Mouse (Mus musculus): ENCODE data around the gene Kif3a. TPM values are rescaled to one million over a fixed set of nuclear protein-coding genes. Genes with fewer than 3 reads are reported as not detected.

Kif3a gene
- 77.3 and 94.6 TPM in 2 replicates for polyA plus RNA-seq (2016; fragmentation: Nextera tagmentation; extraction: Ambion mirVana)

DNA sequence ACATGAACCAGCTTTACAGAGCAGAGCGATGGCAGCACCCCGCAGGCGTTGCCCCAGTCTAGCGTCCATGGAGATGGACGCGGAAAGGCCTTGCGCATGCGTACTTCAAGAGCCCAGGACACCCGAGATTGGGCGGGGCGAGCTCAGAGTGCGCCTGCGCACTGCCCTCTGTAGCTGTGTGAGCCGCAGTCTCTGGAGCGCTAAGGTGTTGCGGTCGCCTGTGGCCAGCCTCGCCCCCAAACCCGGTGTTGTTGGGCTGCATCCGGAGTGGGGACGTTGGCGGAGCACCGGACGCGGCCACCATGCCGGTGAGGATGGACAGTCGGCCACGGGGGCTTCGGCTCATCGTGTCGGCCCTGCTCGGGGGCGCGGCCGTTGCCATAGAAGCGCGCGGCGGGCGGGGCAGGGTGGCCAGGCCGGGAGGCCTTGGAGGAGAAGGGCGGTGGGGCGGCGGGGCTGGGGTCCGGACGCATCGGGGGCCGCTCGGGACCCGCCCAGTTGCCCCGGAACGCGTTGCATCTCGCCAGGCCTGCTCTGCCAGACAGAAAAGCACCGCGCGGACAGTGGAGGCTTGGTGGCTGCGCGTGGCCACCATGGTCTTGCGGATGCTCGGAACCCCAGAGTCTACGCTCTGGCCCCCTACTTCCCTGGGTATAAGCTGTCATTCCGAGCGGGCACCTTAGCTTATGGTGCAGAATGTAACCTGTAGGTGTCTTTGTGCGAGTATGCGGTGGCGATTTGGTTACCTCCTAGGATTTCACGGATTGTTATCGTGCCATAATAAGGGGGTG, at the start of gene Kif3a:
Kif3a (plus strand) TSS at position 156 of the 791 bp plus-strand sequence.
- peak within 1 kb of the TSS; percentile 92 for H3K27ac ChIP-seq (replicated peaks)
- H3K4me3 ChIP-seq = peak within 1 kb of the TSS; percentile 95
- peak; percentile 96 for DNase-seq (ENCODE audit: low spot score)
- no peaks in the 10 kb centered on the region for H3K27me3 ChIP-seq (ENCODE audit: low read depth, poor library complexity, severe bottlenecking)
- H3K9me3 ChIP-seq (replicated peaks) = 0 out of 2 replicates have a peak, but pooled peaks cover 5% of the 10 kb centered on the region
- H3K36me3 ChIP-seq = peaks cover 17% of the 10 kb centered on the region
- WGBS = under 1% methylated on average over 69 of the region's 69 CpGs
- H3K4me1 ChIP-seq = peaks cover 22% of the 10 kb centered on the region

DNA sequence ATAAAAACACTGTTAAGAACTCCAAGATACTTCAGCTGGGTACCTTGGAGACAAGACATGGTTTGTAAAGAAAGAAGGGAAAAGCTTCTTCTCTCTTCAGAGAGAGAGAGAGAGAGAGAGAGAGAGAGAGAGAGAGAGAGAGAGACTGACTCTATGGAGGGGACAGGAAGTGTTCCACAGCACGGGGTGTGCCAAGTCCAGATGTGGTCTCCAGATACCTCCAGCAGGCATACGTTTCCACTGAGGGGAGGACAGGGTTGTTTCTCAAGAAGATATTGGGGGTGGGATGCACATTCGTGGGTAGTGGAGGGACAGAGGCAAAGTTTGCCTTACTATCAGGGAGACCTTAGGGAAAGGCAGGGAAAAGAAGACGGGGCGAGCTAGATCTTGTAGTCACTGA, 48.4 kb upstream of the Kif3a start:
- H3K27ac ChIP-seq (replicated peaks) = no peak overlapping the region
- H3K4me1 ChIP-seq = peaks cover 48% of the 10 kb centered on the region
- no peak for DNase-seq (ENCODE audit: low spot score)
- peaks cover 33% of the 10 kb centered on the region for H3K27me3 ChIP-seq (ENCODE audit: low read depth, poor library complexity, severe bottlenecking)
- H3K4me3 ChIP-seq = 0 out of 2 replicates have a peak overlapping the region, but pooled peaks have one; percentile 79
- 58% methylated on average over 5 of the region's 5 CpGs for WGBS
- no peaks in the 10 kb centered on the region for H3K36me3 ChIP-seq
- no peaks in the 10 kb centered on the region for H3K9me3 ChIP-seq (replicated peaks)

DNA sequence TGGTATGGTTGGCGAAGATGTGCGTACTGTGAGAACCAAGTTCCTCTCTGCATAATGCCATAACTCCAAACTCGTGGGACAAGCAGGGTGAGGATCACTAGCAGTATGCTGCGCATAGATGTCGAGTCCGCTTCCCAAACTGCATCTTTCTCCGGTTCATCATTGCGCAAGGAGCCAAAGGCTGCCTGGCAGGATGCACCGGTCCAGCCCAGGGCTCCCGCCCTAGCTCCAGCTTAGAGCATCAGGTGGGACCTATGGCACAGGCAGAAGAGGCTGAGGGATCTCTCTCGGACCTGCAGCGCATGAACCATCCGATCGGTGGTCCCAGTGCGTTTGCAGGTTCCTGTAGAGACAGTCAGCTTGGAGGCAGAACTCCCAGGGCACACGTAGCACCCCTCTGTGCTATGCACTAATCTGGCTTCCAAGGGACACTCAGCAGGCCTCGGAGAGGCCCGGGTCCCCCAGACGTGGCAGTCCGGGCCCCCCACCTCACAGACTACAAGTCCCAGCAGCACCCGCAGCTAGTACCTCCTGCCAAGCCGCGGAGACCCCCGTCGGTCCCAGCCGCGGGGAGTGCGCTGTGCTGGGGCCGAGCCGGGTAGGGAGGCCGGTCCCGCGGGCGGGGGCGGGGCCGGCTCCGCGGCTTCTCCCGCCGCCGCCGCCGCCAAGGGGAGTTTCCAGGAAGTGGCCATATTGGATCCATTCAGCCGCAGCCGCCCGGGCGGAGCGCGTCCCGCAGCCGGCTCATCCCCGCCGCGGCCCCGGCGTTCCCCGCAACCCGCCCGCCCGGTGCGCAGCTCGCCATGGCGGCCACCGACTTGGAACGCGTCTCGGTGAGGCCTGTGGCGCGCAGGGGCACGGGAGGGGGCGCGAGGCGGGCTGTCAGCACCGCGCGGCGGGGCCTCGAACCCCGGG, 47.7 kb upstream of the Kif3a start, which contains the start of gene Sept8:
Sept8 (plus strand) TSS at position 51 of the 915 bp plus-strand sequence.
- H3K27me3 ChIP-seq (ENCODE audit: low read depth, poor library complexity, severe bottlenecking) = peaks cover 33% of the 10 kb centered on the region
- no peaks in the 10 kb centered on the region for H3K9me3 ChIP-seq (replicated peaks)
- H3K4me1 ChIP-seq = peaks cover 55% of the 10 kb centered on the region
- peak within 1 kb of the TSS; percentile 79 for H3K4me3 ChIP-seq
- peak within 1 kb of the TSS; percentile 88 for H3K27ac ChIP-seq (replicated peaks)
- no peaks in the 10 kb centered on the region for H3K36me3 ChIP-seq
- DNase-seq (ENCODE audit: low spot score) = peak; percentile 71
- WGBS = 4% methylated on average over 79 of the region's 79 CpGs

DNA sequence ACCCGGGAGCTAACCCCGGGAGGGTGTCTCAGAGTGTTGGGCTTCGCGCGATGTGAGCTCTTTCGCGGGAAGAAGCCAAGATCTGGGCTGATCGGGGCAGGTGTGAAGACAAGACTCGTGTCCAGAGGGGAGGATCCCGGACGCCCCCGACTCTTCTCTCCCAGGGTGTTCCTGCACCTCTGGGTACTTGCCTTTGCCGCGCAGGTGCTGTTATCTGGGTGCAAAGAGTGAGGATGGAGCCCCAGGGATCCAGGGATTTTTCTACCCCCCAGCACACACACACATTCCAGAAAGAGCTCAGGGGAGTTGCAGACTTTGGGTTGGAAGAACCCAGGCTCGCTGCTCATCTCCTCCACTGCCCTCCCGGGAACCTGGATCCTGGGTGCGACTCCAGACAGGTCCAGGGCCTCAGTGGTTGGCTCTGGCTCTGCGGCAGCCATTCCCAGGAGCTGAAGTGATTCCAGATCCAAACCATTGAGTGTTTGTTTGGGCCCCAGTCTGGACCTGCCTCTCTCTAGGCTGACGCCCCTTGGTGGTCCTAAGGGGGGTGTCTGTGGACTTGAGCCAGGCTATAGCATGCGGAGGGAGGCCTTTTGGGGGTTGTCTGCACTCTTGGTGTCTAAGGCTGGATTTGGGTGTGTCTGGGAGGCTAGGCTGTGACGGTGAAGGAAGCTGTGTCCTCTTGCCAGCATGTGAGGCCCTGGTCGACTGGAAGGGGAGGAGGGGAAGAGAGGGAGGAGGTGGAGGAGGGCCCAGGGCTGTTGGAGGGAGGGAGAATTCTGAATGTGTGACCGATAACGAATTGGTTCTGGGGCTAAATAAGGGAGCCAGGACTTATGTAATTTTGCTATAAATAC, 46.8 kb upstream of the Kif3a start:
- peak; percentile 45 for DNase-seq (ENCODE audit: low spot score)
- peaks cover 63% of the 10 kb centered on the region for H3K4me1 ChIP-seq
- peak overlapping the region; percentile 79 for H3K4me3 ChIP-seq
- 2% methylated on average over 24 of the region's 24 CpGs for WGBS
- peak overlapping the region; percentile 88 for H3K27ac ChIP-seq (replicated peaks)
- H3K36me3 ChIP-seq = no peaks in the 10 kb centered on the region
- H3K27me3 ChIP-seq (ENCODE audit: low read depth, poor library complexity, severe bottlenecking) = peaks cover 33% of the 10 kb centered on the region
- no peaks in the 10 kb centered on the region for H3K9me3 ChIP-seq (replicated peaks)

DNA sequence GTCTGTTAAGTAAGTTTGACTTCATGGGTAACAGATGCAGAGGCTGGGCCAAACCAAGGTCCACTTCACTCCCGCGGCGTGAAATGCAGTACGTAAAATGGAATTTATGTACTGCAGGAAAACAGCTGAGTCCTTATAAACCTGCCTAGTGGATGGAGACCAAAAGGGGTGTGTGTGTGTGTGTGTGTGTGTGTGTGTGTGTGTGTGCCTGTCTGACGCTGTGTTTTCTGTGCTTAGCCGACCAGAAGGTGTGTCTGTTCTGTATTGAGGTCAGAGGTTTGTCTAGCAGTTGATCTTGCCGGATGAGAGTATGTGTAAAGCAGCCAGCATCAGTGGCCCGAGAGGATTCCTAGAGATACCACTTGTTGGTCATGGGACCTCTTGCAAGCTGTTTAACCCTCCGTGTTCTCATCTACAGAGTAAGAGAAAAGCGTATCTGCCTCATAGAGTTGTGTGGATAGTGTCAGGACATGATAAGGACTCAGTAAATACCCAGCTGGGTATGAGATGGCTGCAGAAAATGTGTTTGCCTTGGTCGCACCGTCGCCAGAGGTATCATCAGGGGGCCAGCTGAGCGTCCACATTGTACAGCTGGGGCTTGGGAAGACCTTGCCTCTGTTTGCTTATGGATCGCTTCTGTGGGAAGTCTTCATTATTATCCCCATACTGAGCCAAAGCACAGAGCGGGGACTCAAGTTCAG, 45.9 kb upstream of the Kif3a start:
- Histone ChIP-seq H3K9me3 (replicated peaks) (no peaks in the 10 kb centered on the region), H3K4me3 (peak overlapping the region; percentile 79), H3K27ac (replicated peaks) (no peak overlapping the region), H3K27me3 (ENCODE audit: low read depth, poor library complexity, severe bottlenecking) (peaks cover 33% of the 10 kb centered on the region), H3K36me3 (no peaks in the 10 kb centered on the region), H3K4me1 (peaks cover 73% of the 10 kb centered on the region)
- no peak for DNase-seq (ENCODE audit: low spot score)
- 67% methylated on average over 16 of the region's 16 CpGs for WGBS

DNA sequence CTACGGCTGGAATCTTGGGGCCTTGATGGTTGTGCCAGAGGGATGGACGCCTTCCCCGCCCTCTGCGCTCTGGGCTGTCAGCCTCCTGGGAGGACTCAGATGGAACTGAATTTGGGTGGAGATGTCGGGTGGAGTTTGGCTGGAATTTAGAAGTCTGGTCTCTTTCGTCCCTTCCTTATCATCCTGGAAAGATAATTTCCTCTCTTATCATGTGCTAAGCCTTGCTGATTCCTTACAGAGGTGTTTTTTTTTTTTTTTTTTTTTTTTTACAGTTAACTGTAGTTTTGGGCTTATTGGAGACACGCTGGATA, 45.4 kb upstream of the Kif3a start:
- H3K36me3 ChIP-seq = no peaks in the 10 kb centered on the region
- peaks cover 75% of the 10 kb centered on the region for H3K4me1 ChIP-seq
- WGBS = 84% methylated on average over 7 of the region's 7 CpGs
- H3K9me3 ChIP-seq (replicated peaks) = no peaks in the 10 kb centered on the region
- no peak for DNase-seq (ENCODE audit: low spot score)
- H3K4me3 ChIP-seq = no peak overlapping the region
- H3K27ac ChIP-seq (replicated peaks) = no peak overlapping the region
- H3K27me3 ChIP-seq (ENCODE audit: low read depth, poor library complexity, severe bottlenecking) = peaks cover 33% of the 10 kb centered on the region

DNA sequence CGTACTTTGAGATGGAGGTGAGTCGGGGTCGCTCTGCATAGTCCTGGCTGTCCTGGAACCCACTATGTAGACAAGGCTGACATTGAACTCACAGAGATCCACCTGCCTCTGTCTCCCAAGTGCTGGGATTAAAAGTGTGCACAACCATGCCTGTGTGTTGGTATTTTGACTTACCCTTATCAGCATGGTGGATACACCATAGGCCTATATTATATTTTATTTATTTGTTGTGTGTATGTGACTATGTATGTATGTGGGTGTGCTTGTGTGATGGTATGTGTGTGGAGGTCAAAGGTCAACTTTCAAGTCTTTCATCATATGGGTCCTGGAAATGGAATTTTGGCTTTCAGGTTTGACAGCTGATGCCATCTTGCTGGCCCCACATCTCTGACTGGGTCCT, 44.8 kb upstream of the Kif3a start:
- H3K4me1 ChIP-seq = peaks cover 69% of the 10 kb centered on the region
- no peaks in the 10 kb centered on the region for H3K9me3 ChIP-seq (replicated peaks)
- no peaks in the 10 kb centered on the region for H3K36me3 ChIP-seq
- H3K27me3 ChIP-seq (ENCODE audit: low read depth, poor library complexity, severe bottlenecking) = peaks cover 31% of the 10 kb centered on the region
- 93% methylated on average over 3 of the region's 3 CpGs for WGBS
- DNase-seq (ENCODE audit: low spot score) = no peak
- H3K4me3 ChIP-seq = no peak overlapping the region
- no peak overlapping the region for H3K27ac ChIP-seq (replicated peaks)

DNA sequence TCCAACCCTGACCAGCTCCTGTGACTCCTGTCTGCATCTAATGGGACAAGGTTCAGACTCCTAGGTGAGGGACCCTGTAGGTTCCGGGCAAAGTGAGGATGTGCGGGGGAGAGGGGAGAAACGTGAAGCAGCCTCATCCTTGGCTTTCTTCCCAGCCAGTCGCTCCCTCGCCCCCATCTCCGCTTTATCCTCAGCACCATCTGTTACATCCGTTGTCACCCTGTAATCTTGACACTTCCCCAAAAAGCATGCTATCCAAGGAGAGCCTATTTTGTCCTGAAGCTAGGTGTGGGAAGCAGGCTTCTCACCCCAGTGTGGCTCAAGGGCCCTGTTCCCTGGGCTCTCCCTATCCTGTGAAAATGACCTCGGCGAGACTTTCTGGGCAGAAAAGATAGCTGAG, 44.2 kb upstream of the Kif3a start:
- H3K4me3 ChIP-seq = no peak overlapping the region
- no peak overlapping the region for H3K27ac ChIP-seq (replicated peaks)
- peaks cover 25% of the 10 kb centered on the region for H3K27me3 ChIP-seq (ENCODE audit: low read depth, poor library complexity, severe bottlenecking)
- peaks cover 67% of the 10 kb centered on the region for H3K4me1 ChIP-seq
- WGBS = 82% methylated on average over 9 of the region's 9 CpGs
- DNase-seq (ENCODE audit: low spot score) = no peak
- H3K9me3 ChIP-seq (replicated peaks) = no peaks in the 10 kb centered on the region
- no peaks in the 10 kb centered on the region for H3K36me3 ChIP-seq

DNA sequence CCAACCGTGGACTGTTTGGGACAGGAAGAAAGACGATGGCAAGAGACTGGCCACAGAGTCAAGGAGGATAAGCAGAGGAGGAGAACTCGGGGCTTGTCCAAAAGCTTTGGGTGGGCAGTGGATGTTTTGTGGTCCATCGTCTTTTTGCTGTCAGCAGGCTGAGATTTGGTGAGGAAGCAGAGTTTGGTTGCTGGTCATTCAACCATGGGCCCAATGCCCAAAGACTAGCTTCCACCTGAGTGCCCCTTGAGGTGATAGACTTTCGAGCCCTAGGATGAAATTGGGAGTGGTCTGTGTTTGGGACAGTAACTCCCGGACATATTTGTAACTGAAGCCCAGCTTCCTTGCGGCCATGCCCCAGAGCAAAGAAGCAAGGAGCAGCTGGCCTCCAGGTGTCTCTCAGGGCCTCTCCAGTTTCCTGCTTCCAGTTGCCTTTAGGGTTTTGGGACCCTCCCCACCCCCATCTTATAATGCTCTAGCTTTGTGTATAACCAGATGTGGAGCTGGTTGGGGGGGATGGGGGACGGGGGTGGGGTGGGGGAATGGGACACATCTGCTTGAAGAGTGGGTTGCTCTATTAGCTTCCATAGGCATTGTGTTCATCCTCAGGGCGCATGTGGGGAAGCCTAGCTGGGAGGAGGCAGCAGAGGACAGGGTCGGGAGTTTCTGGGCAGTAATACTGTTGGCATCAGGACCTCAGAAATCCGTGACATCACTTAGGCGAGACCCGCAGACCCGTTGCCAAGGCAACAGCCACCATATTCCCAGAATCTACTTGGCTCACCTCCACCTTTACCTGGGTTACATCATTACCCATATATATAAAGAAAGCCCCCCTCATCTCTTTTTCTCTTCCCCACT, 43.4 kb upstream of the Kif3a start:
- Histone ChIP-seq H3K9me3 (replicated peaks) (no peaks in the 10 kb centered on the region), H3K27ac (replicated peaks) (no peak overlapping the region), H3K36me3 (no peaks in the 10 kb centered on the region), H3K4me1 (peaks cover 72% of the 10 kb centered on the region), H3K4me3 (no peak overlapping the region), H3K27me3 (ENCODE audit: low read depth, poor library complexity, severe bottlenecking) (peaks cover 17% of the 10 kb centered on the region)
- DNase-seq (ENCODE audit: low spot score) = no peak
- WGBS = 87% methylated on average over 14 of the region's 14 CpGs

DNA sequence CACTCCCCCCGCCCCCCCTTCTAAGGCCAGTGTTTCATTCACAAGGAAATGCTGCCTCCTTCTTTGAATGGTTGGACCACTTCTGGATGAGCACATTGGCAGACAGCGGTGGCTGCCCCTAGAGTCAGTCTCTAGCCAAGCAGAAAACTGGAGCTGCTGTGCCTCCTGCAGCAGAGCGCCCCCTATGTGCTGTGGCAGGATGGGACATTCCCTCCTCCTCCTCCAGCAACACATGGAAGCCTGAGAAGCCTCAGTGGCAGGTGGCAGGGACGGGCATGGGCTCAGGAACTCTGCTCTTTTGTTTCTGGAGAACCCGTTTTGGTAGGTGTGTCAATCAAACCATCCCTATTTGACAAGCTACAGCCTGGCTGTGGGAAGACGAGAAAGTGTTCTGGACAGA, 42.3 kb upstream of the Kif3a start:
- Histone ChIP-seq H3K27ac (replicated peaks) (peak overlapping the region; percentile 75), H3K4me3 (no peak overlapping the region), H3K9me3 (replicated peaks) (no peaks in the 10 kb centered on the region), H3K36me3 (no peaks in the 10 kb centered on the region), H3K4me1 (peaks cover 74% of the 10 kb centered on the region), H3K27me3 (ENCODE audit: low read depth, poor library complexity, severe bottlenecking) (peaks cover 9% of the 10 kb centered on the region; the same call in 1 of the 2 replicates)
- no peak for DNase-seq (ENCODE audit: low spot score)
- 70% methylated on average over 6 of the region's 6 CpGs for WGBS

DNA sequence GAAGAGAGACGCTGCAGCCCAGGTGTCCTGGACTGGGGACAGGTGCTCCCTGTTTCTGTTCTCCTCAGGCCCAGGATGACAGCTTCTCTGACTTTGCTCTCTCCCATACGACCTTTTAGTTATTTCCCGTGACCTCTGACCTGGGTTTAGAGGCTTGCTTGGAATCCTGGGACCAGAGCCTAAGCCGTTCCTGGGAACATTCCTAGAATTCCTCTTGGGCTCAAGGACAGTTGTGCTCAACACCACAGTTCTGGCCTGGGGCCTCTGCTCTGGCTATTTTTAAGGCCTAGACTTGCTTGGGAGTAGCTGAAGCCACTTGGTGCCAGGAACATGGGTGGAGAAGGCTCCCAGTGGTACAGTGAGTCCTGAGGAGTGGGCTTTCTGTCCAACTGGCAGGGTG, 41.7 kb upstream of the Kif3a start:
- DNase-seq (ENCODE audit: low spot score) = peak; percentile 42
- 34% methylated on average over 4 of the region's 4 CpGs for WGBS
- H3K4me1 ChIP-seq = peaks cover 71% of the 10 kb centered on the region
- H3K9me3 ChIP-seq (replicated peaks) = no peaks in the 10 kb centered on the region
- H3K27ac ChIP-seq (replicated peaks) = peak overlapping the region; percentile 75
- H3K27me3 ChIP-seq (ENCODE audit: low read depth, poor library complexity, severe bottlenecking) = peaks cover 9% of the 10 kb centered on the region; the same call in 1 of the 2 replicates
- no peaks in the 10 kb centered on the region for H3K36me3 ChIP-seq
- no peak overlapping the region; the same call in 1 of the 2 replicates for H3K4me3 ChIP-seq

Data from midbrain, embryonic 10.5 days (tissue).